Mouse (Mus musculus): Measurements from ENCODE around the gene Gm20532.
A peak's percentile ranks its signal among the peaks of the same experiment; 100 is the strongest.

Gene Gm20532

DNA sequence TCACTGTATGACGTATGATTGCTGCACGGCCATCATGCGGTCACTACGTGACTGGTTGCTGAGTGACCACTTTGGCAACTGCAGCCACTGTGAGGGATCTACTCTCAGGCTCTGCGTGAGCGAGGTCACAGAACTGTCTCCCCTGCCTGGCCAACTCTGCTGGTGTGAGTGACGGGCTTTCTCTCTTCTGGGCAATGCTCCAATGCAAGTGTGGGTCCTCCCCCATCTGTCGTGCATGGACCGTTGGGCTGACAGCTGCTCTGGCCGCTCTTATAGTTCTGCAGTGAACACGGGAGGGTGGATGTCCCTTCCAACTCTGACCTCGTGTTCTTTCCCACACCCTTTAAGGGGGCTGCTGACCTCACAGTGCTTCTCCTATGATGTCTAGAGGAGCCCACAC lies 13.0 kb upstream of the Gm20532 start:
- no peak for DNase-seq (ENCODE audit: low read depth, low spot score)

DNA sequence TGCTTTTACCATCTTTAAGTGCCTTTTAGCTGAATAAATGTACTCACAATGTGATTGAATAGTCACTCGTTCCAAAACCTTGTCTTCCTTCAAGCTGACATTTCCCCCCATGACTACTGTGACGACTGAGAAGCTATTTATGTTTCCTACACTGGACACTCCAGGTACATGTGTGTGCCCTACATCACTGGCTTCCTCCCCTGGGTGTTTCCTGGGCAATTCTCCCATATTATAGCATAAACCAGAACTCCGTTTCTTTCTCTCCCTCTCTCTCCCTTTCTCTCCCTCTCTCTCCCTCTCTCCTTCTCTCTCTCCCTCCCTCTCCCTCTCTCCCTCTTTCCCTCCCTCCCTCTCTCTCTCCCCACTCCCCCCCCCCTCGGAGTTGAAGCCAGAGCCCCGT lies 12.6 kb upstream of the Gm20532 start:
- no peak for DNase-seq (ENCODE audit: low read depth, low spot score)

DNA sequence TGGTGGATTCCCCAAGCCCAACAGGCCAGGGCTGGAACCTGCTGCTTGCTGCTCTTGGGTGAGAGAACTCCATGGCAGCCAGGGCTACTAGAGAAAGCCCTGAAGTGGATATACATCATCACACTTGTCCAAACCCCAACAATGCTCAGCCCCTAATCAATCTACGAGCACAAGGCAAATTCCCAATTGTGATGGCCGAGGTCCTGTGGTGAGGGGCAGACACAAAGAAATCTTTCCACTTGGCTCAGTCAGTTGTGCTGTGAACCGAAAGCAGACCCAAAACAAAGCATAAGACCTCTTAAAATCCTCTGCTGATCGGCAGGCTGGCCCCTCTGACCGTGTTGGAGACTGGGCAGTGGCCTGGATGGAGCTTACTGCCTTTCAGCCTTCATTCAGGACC lies 11.6 kb upstream of the Gm20532 start:
- DNase-seq (ENCODE audit: low read depth, low spot score) = no peak

DNA sequence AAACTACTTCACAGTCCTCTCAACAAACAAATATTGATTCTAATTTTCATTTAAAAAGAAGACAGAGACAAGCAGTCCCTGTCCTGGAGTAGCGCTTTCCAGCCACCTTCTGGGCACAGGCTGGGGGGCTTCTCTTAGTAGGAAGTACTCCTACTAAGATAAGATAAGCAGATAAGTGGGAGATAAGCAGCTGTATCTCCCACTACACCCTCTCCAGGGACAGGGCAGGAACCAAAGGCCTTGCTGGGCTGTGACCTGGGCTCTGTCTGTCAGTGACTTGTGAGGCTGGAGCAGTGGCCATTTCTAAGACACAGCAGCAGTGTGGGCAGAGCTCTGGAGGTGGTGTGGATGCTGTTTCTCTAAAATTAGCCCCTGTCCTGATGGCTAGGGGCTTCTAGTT lies 11.1 kb upstream of the Gm20532 start:
- no peak for DNase-seq (ENCODE audit: low read depth, low spot score)

- no peak for DNase-seq (ENCODE audit: low read depth, low spot score)
Observed at GRCm38 (mm10) chr2:26575865-26576264, 10.6 kb upstream of the Gm20532 start.

DNA sequence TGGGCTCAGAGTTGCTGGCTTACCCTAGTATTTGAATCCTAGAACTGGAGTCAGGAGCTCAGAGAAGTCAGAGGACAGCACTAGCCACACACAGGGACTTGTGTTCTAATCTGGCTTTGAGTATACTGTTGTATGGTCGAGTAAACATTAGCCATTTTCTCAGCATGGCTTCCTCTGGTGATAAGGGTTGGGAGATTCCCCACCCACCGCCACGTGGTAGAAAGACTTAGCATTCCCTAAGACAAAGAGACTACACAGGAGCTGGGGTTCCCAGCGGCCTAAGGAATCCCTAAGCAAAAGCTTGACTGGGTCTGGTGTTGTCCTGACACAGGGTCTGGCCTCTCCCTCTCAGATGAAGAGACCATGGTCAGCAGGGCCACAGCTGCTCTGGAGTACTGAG lies 10.0 kb upstream of the Gm20532 start:
- no peak for DNase-seq (ENCODE audit: low read depth, low spot score)

- DNase-seq (ENCODE audit: low read depth, low spot score) = no peak
Observed at GRCm38 (mm10) chr2:26578369-26578768, 8.1 kb upstream of the Gm20532 start.

- DNase-seq (ENCODE audit: low read depth, low spot score) = no peak
Observed at GRCm38 (mm10) chr2:26579714-26580113, 6.7 kb upstream of the Gm20532 start, which contains the start of gene Egfl7. Egfl7 (plus strand) TSS chr2:26580014.

GRCm38 (mm10) chr2:26580751-26581150 lies 5.7 kb upstream of the Gm20532 start:
- no peak for DNase-seq (ENCODE audit: low read depth, low spot score)

GRCm38 (mm10) chr2:26582203-26582602 lies 4.2 kb upstream of the Gm20532 start:
- peak; percentile 52 for DNase-seq (ENCODE audit: low read depth, low spot score)

GRCm38 (mm10) chr2:26582741-26583140 lies 3.7 kb upstream of the Gm20532 start:
- no peak for DNase-seq (ENCODE audit: low read depth, low spot score)

DNA sequence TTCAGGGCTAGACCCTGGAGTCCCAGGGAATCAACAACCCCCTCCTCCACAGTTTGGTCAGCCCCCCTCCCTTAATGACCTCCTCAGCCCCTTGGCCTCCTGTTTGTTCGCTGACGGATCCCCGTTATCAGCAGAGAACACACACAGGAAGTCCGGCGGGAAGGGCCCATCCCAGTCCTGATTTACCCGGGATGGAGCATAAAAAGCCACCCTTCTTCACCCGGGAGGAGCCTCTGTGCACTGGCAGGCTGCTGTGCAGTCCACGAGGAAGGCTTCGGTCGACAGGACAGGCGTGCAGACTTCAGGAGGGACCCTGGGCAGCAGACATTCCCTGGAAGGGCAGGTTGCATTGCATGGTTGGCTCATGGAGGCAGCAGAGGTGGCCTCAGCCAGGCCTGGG lies 2.8 kb upstream of the Gm20532 start:
- no peak for DNase-seq (ENCODE audit: low read depth, low spot score)

- no peak for DNase-seq (ENCODE audit: low read depth, low spot score)
Observed at GRCm38 (mm10) chr2:26585713-26586112, 726 bp upstream of the Gm20532 start.

DNA sequence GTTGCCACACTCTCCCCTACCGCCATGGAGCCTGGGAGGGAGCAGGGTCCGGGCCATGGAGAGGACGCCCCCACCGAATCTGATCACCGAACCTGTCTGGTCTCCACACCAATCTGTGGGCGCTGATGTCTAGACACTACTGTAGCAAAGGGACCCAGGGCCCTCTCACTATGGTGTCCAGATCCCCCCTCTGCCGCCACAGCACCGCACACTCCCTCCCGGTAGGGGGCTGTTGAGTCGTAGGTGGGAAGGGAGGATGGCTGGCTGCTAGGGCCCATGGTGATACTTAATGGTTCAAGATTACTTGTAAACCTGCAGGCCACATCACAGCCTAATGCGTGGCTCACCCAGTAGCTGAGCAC lies 586 bp downstream of the Gm20532 start:
- peak; percentile 68 for DNase-seq (ENCODE audit: low read depth, low spot score)

GRCm38 (mm10) chr2:26588573-26588972 lies 2.1 kb downstream of the Gm20532 start:
- no peak for DNase-seq (ENCODE audit: low read depth, low spot score)

DNA sequence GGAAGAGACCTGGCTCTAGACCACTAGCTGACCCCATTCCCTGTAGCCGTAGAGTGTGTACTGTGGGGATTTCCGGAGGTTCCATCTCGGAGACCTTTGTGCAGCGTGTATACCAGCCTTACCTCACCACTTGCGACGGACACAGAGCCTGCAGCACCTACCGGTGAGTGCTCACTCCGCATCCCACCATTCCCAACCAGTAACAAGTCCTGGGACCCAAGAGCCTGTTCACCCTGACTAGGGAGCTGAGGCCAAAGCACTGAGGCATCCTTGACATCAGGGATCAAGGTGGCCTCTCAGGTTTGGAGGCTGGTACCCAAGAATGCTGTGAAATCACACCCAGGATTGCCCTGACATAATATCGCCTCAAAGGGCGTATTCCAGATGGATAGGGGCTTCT lies 2.8 kb downstream of the Gm20532 start:
- DNase-seq (ENCODE audit: low read depth, low spot score) = no peak

- no peak for DNase-seq (ENCODE audit: low read depth, low spot score)
Observed at GRCm38 (mm10) chr2:26590282-26590681, 3.8 kb downstream of the Gm20532 start.

GRCm38 (mm10) chr2:26590962-26591361 lies 4.5 kb downstream of the Gm20532 start:
- DNase-seq (ENCODE audit: low read depth, low spot score) = no peak

DNA sequence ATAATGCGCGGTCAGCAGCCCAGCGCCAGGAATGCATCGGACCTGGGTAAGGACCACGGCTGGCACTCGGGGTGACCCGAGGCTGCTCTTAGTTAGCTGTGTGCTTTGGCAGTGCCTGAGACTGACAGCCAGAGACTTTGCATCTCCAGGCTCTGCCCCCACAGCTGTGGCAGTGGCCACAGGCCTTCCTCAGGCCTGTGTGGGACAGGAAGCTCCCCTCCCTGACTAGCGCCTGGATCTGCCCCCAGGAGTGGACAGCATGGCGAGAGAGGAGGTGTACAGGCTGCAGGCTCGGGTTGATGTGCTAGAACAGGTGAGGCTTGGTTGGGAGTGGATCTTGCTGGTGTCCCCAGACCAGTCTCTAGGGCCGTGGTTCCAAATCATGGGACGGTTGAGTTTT lies 5.0 kb downstream of the Gm20532 start:
- DNase-seq (ENCODE audit: low read depth, low spot score) = no peak

GRCm38 (mm10) chr2:26593211-26594021 lies 7.0 kb downstream of the Gm20532 start:
- no peak for DNase-seq (ENCODE audit: low read depth, low spot score)

GRCm38 (mm10) chr2:26594022-26594346 lies 7.5 kb downstream of the Gm20532 start:
- peak; percentile 94 for DNase-seq (ENCODE audit: low read depth, low spot score)

- peak; percentile 84 for DNase-seq (ENCODE audit: low read depth, low spot score)
Observed at GRCm38 (mm10) chr2:26594461-26594933, 8.1 kb downstream of the Gm20532 start.

- no peak for DNase-seq (ENCODE audit: low read depth, low spot score)
Observed at GRCm38 (mm10) chr2:26594934-26595724, 8.7 kb downstream of the Gm20532 start.

Measured in ES-CJ7 (cell line).